Comparison of ENCODE assay signal across 8 mouse cellular contexts in genomic region chr7:115615697-115616237, GRCm38 (mm10).
DNase-seq lines count a peak whose midpoint lies in the region; ATAC-seq lines count a peak whose summit lies in the region.

No protein-coding gene starts in this region.

- H3K9ac ChIP-seq in hindbrain, embryonic 16.5 days (ENCODE audit: low read depth, low read length): peak overlapping the region; percentile 43

- 29% methylated on average over 10 of the region's 10 CpGs for WGBS in hindbrain, embryonic 16.5 days

- H3K27me3 ChIP-seq in hindbrain, embryonic 16.5 days (replicated peaks; ENCODE audit: control insufficient read depth, insufficient read depth, low read length): no peaks in the 10 kb centered on the region
- peaks cover 2% of the 10 kb centered on the region for H3K27me3 ChIP-seq in megakaryocyte, embryonic 14.5 days (replicated peaks)

- H3K27ac ChIP-seq in hindbrain, embryonic 16.5 days (ENCODE audit: low read depth, low read length): peak overlapping the region; percentile 16; the same call in 1 of the 2 replicates

- H3K9me3 ChIP-seq in hindbrain, embryonic 16.5 days (ENCODE audit: control insufficient read depth, low read length): no peaks in the 10 kb centered on the region
- H3K9me3 ChIP-seq in megakaryocyte, embryonic 14.5 days: no peaks in the 10 kb centered on the region

- no peaks in the 10 kb centered on the region for H3K36me3 ChIP-seq in hindbrain, embryonic 16.5 days (ENCODE audit: control insufficient read depth, insufficient read depth, low read length)
- no peaks in the 10 kb centered on the region for H3K36me3 ChIP-seq in megakaryocyte, embryonic 14.5 days (replicated peaks; ENCODE audit: low read length)

- peak overlapping the region; percentile 11 for H3K4me3 ChIP-seq in hindbrain, embryonic 16.5 days (ENCODE audit: low read length)
- H3K4me3 ChIP-seq in megakaryocyte, embryonic 14.5 days (replicated peaks): peak overlapping the region; percentile 90

- peaks cover 4% of the 10 kb centered on the region for H3K4me1 ChIP-seq in hindbrain, embryonic 16.5 days (ENCODE audit: control insufficient read depth, insufficient read depth, low read depth, low read length)
- peaks cover 8% of the 10 kb centered on the region for H3K4me1 ChIP-seq in megakaryocyte, embryonic 14.5 days

- H3K4me2 ChIP-seq in hindbrain, embryonic 16.5 days (ENCODE audit: low read length): peak overlapping the region; percentile 39

- peak; percentile 58; the same call in 1 of the 2 replicates for ATAC-seq in hindbrain, embryonic 16.5 days

- intact Hi-C loops in heart, postnatal 14 days (cut with DNase I): no loop called here

- peak; percentile 48 for DNase-seq in heart, adult 18-20 months
- no peak for DNase-seq in heart, postnatal 14 days
- DNase-seq in fibroblast of lung, adult 2 months (ENCODE audit: low read depth): peak; percentile 25
- DNase-seq in thymus, postnatal 14 days: peak; percentile 17
- no peak for DNase-seq in c-Kit-positive CD71-positive TER-119-positive erythroid progenitor cells, embryonic 14.5 days (ENCODE audit: low spot score)
- DNase-seq in layer of hippocampus, postnatal 25 days (ENCODE audit: extremely low spot score in 1 of 2, low spot score in 1 of 2): no peak

Comparison
In these comparisons a context has a peak if more than half of its experiments do, and no peak if none do; other contexts are left out.
1. DNase-seq: peak in heart, adult 18-20 months (2 of 2), fibroblast of lung, adult 2 months (single experiment) and thymus, postnatal 14 days (single experiment); none in heart, postnatal 14 days (0 of 2), c-Kit-positive CD71-positive TER-119-positive erythroid progenitor cells, embryonic 14.5 days (single experiment) and layer of hippocampus, postnatal 25 days (0 of 2).